Mouse (Mus musculus): Measurements from ENCODE around the gene Cachd1.

Gene Cachd1

DNA sequence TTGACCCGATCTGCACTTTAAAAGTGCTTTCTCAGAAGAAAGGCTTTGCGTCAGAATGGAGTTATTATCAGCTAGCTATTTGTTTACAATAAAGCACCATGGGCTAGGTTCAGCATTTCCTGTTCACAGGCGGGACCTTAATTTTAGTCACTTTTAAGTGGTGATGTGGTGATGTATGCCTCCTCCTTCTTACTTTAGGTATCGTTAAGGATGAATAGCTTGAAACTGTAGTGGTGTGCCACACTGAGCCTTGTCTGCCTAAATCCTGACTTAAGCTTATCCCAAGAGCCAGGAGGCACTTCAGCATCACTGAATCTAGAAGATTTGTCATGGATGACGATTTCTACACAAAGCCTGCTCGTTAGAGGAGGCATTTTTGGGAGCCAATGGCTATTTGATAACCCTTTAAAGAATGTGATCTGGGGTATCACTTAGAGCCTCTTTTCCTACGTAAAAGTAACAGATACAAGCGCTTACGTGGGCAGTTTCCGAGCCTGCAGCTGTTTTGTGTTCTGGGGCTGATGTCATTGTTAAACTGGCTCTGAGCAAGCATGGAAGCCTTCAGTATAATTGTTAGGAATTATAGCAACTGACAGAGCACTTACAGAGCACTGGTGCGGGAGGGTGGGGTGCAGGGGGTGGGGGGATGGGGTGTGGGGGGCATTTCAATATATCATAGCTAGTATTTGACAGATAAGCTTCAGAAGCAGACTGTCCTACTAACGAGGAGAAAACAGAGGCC, 89.7 kb downstream of the Cachd1 start:
- DNase-seq (ENCODE audit: low spot score), result no peak

DNA sequence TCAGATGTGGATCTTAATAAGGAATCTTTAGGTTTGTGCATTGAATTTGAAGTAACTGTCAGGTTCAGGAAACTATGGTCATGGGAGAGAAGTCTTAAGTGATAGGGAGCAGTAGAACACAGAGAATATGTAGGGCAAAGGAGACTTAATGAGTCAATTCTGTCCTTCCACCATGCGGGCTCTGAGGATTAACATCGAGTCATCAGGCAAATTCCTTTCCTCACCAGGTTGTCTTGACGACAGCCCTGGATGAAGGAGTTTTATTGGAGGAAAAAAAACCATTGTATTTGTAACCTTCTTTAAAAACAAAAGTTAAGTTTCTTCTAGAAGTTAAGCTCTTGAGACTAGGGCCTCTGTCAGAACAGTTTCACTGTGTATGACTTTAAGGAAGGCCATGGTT, 100.9 kb downstream of the Cachd1 start:
- DNase-seq (ENCODE audit: low spot score), result no peak

DNA sequence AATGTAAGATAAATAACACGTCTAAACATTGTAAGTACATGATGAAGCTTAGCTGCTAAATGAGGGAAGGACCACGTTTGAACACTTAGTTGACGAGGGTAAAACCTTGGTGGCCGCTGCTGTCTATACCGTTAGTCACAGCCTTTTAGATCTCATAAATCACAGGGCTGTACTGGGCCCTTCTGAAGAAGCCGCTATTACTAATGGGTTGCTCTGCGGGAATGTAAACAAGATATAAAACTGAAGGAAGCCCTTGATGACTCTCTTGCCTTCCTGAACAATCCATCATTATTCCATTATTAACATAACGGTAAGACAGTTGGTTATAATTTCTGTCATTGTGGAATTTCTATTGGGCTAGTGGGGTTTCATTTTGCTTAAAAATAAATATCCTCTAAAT, 102.9 kb downstream of the Cachd1 start:
- no peak for DNase-seq (ENCODE audit: low spot score)

DNA sequence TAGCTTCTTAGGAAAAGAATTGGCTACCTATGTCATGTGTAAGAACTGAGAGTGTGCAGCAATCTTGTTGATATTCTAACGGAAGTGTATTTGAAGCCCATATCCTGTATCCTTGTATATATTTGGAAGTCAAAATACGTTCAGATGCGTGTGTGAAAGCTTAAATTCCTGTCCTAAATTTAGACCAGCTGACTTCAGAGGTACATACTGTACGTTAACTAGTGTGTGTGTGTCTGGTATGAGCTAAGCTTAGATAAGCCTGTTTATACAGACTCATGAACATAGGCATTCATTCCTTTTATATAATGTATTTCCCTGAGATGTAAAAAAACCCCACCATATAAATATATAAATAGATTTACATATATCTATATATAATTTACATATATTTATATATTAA, 103.6 kb downstream of the Cachd1 start:
- DNase-seq (ENCODE audit: low spot score), result no peak

DNA sequence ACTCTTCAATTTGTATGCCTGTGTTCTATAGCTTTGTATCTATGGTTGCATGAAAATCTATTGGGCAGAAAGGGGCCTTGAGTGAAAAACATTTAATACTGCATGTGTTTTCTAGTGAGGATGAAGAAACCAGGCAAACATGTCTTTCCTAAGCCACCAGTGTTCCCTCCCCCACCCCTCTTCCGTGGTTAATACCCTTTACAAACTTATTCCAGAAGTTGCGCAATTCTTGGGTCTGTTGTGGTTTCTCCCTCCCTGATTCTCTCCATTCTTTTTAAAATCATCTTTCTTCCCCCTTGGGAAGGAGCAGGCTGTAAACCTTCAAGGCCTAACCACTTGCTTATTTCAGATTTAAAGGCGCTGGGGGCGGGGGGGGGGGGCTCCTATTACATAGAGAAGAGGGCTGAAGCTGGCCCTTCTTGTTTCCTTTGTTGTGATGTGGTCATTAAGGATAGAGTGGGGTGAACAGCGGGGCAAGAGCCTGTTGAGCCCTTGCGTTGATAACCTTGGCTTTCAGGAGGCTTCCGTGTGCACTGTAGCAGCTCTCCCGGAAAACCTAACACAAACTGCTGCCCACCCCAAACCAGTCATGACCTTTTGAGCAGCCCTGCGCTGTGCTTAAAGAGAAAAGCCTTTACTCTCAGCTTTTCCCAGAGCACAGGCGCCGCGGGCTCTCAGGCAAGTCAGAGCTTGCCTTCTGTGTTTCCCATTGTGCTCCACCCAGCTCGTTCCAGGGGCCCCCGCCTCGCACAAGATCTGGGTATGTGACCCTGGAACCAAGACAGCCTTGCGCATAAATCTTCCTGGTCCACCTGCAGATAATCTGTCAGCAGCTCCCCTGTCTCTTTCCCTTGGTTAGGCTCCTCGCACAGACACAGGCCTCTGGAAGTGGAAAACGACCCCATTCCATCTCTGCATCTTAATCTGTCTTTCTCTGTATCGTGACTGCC, 109.6 kb downstream of the Cachd1 start:
- DNase-seq (ENCODE audit: low spot score), result no peak

DNA sequence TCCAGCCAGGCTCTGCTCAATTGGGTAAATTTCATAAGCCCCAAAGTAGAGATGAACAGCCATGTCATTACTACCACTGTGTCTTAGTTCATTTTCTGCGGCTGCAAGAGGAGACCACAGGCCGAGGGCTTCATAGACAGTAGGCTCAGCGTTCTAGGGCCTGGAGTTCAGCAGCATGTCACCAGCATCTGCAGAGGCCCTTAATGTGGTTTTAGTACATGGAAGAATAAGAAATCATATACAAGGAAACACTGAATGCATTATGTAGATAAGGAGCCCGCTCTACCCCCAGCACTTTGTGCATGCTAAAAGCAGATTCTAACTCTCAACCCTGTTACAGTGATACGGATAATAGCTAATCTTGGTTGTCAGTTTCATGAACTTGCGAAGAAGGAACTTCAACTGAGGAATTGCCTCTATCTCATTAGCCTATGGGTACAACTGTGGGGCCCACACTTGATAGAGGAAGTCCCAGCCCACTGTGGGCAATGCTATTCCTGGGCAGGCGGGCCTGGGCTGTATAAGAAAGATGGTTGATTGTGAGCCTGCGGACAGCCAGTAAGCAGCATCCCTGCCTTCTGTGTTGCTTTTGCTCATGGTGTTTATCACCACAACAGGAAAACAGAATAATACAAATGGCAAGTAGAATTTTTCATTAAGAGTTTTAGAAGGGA, 110.4 kb downstream of the Cachd1 start:
- DNase-seq (ENCODE audit: low spot score), result no peak

DNA sequence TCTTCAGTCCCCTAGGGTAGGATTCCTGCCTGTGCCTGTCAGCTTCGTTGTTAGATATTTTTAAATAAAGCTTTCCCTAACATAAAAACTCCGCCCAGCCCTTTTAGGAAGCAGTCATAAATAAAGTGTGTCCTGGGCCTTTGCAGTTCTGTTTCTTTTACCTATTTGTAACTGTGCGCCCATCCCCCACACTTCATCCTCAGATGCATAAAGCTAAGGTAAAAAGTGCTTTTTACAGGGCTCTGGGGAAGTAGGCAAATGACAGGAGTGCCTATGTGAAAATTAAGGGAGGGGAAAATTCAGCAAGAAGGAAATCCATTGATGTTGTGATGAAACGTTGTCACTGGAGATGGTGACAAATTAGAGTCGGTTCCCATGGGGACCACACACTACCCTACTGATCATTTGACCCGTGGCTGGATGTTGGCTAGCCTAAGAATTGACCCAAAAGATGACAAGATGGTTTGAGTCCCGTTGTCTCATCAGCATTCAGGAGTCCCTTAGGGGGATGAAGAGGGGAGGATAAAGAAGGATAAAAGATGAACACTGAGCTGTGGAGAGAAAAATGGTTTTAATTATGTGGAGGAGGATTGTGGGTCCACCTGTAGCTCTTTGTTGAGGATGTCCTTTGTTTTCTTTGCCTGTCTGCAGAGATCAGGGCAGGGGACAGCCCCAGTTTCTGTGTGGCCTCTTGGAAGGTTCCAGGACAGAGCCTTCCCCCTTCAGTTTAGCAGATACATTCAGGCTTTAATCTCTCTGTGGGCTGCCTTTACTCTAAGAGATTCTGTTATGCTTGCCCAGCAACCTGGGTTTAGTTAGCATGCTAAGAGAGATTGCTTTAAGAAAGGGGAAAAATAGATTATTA, 113.9 kb downstream of the Cachd1 start:
- DNase-seq (ENCODE audit: low spot score), result no peak

DNA sequence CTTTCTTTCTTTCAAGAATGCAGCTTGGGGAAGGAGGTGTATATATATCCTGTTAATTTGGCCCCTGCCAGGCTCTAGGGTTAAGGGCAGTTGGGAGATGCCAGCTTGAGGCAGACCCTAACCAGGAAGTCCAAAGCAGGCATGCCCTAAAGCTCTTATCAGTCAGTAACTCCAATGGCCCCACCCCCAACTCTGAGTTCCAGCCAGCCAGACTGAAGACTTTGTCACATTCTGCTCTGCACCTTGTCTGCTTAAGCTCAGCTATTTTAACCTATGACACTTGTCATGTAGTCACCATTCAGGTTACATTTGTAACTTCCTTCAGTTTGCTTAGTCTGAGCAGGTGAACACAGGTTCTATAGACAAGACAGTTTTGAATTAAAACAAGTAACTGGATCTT, 117.3 kb downstream of the Cachd1 start:
- DNase-seq (ENCODE audit: low spot score), result no peak

DNA sequence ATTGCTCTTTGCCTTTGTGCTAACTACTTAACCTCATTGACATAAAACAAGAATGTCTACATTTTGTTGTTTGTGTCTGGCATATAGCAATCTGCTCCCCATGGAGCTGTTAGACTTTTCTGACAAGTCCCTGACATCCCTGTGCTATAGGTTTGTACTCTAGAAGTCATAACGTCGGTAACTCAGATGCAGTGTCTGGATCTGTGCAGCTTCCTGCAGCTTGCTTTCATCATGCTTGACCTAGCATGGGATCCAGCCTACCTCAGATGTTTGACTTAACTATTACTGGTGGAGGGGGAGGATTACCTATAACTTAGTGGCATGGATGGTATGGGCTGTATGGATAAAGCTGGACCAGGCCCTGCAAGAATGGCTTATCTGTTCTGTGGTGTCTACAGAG, 117.7 kb downstream of the Cachd1 start:
- no peak for DNase-seq (ENCODE audit: low spot score)

DNA sequence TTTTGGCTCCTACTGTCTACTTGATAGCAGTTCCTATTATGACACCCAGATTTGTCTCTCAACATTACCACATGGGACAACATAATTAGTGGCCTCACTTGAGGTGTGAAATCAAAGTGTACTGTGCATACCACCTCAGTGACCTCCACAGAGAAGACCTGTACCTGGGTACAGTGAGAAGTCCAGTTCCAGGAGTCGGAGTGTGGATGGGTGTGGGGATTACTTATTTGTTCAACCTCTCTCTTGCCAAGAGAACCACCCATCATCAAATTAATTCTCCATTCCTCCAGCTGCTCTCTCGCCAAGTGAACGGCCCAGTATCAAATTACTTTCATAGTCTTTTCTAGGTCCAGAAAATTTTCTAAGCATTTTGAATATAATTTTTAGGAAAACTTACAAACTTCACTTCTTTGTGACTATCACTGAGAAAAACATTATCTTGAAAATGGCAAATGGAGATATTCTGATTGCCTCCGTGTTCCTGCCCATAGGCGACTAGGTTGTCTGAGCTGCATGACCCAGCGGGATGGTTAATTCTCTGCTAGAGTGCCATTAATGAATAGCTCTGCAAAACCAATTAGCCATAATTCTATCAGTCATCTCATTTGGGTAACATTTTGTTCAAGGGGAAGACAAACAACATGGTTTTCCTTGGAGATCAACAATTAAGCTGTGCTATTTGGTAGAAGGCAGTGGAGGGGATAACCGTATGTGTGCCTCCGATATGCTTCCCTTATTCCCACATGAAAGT, 120.0 kb downstream of the Cachd1 start:
- DNase-seq (ENCODE audit: low spot score), result no peak

DNA sequence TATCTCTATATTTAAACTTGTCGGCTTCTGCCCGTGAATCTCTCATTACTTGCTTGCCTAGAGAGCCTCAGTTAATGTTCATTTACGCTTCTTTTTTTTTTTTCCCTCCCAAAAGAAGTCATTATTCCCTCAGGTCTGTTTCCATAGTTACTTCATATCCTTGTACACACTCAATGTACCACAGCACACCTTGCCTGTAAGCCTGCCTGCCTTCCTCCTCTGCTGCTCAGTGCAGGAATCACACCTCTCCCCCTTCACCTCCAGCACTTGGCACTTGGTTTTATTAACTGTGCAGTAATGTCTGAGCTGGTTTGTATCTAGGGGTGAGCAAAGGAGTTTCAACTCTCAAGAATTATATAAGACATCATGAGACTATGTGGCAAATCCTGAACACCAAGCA, 121.5 kb downstream of the Cachd1 start:
- no peak for DNase-seq (ENCODE audit: low spot score)

DNA sequence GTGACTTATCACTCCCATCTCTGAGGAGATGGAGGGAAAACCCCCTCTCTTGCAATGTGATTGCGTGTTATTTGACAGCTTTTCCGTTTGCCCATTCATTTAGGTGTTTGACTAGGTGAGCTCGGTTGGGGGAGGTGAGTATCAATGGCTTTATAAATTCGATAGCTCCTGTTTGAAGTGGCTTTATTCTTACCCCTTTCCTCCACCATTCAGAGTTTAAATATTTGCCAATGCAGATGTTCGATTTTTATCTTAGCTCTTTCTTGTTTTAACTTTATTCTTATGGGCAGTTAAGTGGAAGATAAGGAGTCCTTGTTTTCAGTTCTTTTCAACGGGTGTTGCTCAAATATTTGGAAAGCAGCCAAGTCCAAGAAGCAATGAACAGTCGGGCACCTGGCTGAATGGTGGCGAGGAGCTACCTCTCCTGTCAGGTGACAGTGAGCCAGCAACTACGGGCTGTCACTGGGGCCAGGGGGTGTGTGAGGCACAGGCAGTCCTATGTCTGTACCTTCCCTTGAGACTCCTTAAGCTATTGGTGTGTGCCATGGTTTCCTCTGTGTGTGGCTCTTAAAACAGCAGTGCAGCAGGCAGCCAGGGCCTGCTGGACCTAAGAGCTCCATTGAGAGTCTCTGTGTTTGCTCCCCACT, 133.3 kb downstream of the Cachd1 start:
- no peak for DNase-seq (ENCODE audit: low spot score)

DNA sequence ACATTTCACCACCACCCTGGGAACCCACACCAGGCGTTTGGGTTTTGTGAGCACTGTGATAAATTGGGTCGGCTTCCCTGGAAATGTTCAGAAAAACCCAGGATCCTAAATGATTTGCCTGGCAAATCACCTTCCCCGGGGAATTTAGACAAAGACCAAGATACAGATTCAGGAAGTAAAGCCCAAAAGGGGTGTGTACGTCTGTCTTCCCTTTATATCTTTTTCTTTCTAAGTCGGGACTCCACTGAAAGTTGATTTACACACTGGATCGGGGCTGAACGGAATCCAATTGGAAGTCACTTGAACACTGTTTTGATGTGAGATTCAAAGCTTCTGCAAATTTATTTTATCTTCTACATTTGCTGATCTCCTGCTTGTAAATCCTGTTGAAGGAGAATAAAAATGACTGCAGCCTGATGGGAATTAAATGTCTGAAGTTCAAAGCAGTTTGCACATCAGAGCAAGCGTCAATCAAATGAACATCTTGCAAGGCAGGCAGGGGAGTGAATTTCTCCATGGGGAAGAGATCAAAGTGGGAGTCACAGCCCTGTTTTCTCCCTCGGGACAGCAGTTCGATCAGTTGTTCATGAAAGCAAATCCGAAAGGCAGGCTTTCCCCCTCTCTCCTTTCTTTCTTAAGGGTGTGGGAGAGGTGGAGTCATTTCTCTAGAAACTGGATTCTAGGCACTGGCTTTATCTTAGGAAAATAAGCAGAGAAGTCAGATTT, 134.3 kb downstream of the Cachd1 start:
- DNase-seq (ENCODE audit: low spot score), result no peak

DNA sequence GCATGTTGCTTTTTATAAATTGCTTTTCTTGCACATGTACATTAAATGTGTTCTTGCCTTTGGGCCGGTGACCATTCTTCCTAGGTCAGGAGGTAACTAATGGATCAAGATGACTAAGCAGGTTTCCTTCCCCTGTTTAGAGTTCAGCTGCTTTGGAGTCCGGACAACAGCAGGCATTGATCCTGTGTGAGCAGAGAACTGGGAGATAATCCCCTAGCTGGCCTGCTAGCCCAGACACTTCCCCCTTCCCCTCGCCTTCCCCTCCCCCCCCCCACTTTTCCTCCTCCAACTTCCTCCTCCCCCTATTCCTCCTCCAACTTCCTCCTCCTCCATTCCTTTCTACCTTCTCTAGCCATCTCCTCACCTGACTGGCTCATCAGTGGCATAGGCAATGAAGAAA, 135.2 kb downstream of the Cachd1 start:
- DNase-seq (ENCODE audit: low spot score), result no peak

DNA sequence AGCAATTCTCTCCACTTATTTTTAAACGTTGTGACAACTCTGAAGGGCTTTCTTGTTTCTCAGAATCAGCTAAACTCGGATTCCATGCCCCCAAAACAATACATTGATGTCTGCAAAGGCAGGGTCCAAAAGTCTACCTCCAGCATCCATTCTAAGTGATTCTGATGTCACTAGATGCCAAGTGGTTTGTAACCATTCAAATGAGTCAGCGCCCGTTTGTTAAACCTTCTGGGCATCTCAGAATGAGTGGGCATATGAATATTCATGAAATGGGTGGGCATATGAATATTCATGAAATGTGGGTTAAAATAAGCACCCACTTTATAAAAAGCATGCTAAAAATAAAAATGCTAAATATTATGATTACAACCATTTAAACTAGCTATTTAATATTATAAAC, 137.2 kb downstream of the Cachd1 start:
- no peak for DNase-seq (ENCODE audit: low spot score)

DNA sequence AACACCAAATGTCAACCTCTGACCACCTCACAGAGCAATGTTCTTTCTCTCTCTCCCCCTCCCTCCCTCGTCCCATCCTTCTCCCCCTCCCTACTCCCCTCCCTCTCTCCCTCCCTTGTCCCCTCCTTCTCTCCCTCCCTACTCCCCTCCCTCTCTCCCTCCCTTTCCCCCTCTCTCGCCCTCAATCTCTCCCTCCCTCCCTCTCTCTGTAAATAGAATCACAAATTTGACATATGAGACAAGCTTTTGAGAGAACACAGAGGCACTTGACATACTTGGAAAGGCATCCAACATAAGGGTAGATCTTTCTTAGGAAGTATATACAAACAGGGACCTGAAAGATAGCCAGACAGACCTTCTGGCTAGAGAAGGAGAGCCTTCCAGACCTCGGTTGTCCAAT, 138.1 kb downstream of the Cachd1 start:
- DNase-seq (ENCODE audit: low spot score), result no peak

DNA sequence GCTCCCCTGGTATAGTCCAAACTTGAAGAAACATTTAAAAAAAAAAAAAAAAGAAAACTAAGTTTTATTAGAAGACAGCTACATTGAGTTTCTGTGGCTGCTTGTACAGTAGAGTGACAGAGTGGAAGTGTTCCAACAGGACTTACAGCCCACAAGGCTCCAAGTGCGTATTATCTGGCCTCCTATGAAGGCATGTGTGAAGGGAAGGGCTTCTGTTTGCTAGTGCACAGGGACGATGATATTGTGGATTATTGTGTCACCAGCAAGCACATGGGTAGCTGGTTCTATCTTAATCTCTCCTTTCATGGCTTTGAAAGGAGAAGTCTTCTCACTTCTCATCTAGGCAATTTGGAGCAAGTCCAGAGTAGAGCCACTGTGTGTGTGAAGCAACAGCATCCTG, 138.6 kb downstream of the Cachd1 start:
- DNase-seq (ENCODE audit: low spot score), result no peak

DNA sequence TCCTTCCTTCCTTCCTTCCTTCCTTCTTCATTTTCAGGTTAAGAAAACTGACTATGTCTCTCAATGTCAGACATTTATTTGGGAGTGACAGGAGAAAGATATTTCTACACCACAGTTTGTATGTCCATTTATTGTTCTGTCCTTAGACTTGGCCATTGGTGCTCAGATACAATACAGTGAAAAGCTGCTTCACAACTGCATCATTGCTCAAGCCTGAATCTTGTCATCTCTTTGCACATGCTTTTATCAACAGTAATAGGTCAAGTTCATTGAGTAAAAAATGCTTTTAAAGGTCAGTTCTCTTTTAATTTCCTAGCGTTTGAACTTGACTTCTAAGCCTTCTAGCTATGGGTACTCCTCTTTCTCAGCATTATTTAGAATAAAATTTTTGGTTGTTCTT, 141.0 kb downstream of the Cachd1 start:
- no peak for DNase-seq (ENCODE audit: low spot score)

DNA sequence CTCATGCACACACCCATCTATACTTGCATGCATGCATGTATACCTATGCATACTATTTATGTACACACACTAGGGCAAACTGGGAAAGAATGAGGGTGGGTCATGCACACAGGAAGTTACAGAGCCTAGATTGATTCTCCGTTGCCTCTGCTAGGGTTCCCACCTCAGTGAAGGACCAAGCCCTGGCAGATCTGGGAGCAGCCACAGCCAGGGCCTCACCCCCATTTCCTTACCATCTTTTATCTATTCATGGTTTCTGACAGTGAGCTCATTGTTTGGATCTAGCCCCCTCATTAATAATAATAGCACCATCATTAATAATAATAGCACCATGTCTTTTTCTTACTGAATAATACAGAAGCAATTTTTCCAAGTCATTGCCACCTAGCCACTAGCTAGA, 143.9 kb downstream of the Cachd1 start:
- no peak for DNase-seq (ENCODE audit: low spot score)

All from urinary bladder, postnatal 10 days (tissue).